Mouse (Mus musculus) lung, embryonic 16.5 days (tissue): Measurements from ENCODE around the gene Gm16867. TPM values are rescaled to one million over a fixed set of nuclear protein-coding genes. Genes with fewer than 3 reads are reported as not detected.
"Not testable (repeated sequence)": the region's sequence is repeated elsewhere in the genome, so short reads cannot be mapped to it uniquely, and the experiment has no call there.

Experiments used
- ATAC-seq: fragments of 200-750 bp; cut with Nextera tagmentation; 2 replicates; pipeline ENCODE4 v1.8.0; 2017; ENCODE audit warnings: low read depth, mild to moderate bottlenecking, moderate library complexity
- H3K27ac ChIP-seq: fragments of 300-500 bp; sonication (generic); 2 replicates; pipeline ENCODE4 v1.5.1; 2014; ENCODE audit warnings: mild to moderate bottlenecking, control low read depth, low read length
- H3K27me3 ChIP-seq: fragments of 300-500 bp; sonication (generic); 2 replicates; pipeline ENCODE4 v1.6.1; 2014; ENCODE audit warnings: low read depth, low read length, mixed read lengths; ENCODE audit not compliant: control insufficient read depth, insufficient read depth
- H3K36me3 ChIP-seq: fragments of 300-500 bp; sonication (generic); 2 replicates; pipeline ENCODE4 v1.6.1; 2014; ENCODE audit warnings: low read length; ENCODE audit not compliant: control insufficient read depth, insufficient read depth
- H3K4me1 ChIP-seq: fragments of 300-500 bp; sonication (generic); replicated peaks from 2 replicates; pipeline ENCODE4 v1.6.1; 2014; ENCODE audit warnings: low read length, mixed read lengths; ENCODE audit not compliant: control insufficient read depth, insufficient read depth
- H3K4me2 ChIP-seq: fragments of 300-500 bp; sonication (generic); 2 replicates; pipeline ENCODE4 v1.6.1; 2014; ENCODE audit warnings: low read depth, low read length, control low read depth
- H3K4me3 ChIP-seq: fragments of 300-500 bp; sonication (generic); 2 replicates; pipeline ENCODE4 v1.5.1; 2014; ENCODE audit warnings: mild to moderate bottlenecking, low read length, control low read depth
- H3K9ac ChIP-seq: fragments of 300-500 bp; sonication (generic); 2 replicates; pipeline ENCODE4 v1.6.1; 2014; ENCODE audit warnings: low read length, control low read depth
- H3K9me3 ChIP-seq: fragments of 300-500 bp; sonication (generic); 2 replicates; pipeline ENCODE4 v1.6.1; 2016; ENCODE audit warnings: low read length; ENCODE audit not compliant: control insufficient read depth
- WGBS: fragments of 180-500 bp; shearing (Covaris S2); extraction: QIAGEN DNeasy Blood & Tissue Kit; methylation state at CpG from one replicate; pipeline ENCODE4 v1.1.7; 2014; 5-methylcytosine and 5-hydroxymethylcytosine counted together
- polyA plus RNA-seq: library from polyadenylated mRNA; unstranded; fragments of >200 nt; fragmentation: Nextera tagmentation; extraction: Ambion mirVana; gene quantifications from 2 replicates; pipeline ENCODE4 v1.2.1, GENCODE M21; 2015

The Gm16867 gene
- not detected in 2 replicates for polyA plus RNA-seq

DNA sequence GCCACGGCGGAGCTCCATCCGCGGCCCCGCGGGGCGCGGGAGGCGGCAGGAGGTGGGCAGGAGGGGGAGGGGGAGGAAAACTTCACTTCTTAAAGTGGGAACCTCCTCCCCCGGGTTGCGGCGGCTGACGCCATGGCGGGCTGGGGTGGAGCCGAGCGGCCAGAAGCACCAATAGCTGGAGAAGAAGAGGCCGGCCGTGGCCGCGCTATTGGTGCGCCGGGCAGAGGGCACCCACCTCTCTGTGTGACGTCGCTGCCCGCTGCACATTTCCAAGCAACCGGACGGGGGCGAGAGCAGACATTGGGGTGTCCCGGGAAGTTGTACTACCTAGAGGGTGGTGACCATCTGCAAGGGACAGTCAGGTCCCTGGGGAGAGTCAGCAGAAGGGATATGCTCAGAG is at the start of gene Gm16867:
TSS of gene Gm16867 (minus strand) at position 189 of the 400 bp plus-strand sequence.
- no CpG with 5 or more reads among the region's 29 CpGs for WGBS
- H3K4me1 ChIP-seq, H3K9me3 ChIP-seq, H3K9ac ChIP-seq, H3K4me2 ChIP-seq, H3K36me3 ChIP-seq, H3K27ac ChIP-seq, H3K4me3 ChIP-seq, H3K27me3 ChIP-seq: not testable (repeated sequence)
- peak; percentile 99 for ATAC-seq

DNA sequence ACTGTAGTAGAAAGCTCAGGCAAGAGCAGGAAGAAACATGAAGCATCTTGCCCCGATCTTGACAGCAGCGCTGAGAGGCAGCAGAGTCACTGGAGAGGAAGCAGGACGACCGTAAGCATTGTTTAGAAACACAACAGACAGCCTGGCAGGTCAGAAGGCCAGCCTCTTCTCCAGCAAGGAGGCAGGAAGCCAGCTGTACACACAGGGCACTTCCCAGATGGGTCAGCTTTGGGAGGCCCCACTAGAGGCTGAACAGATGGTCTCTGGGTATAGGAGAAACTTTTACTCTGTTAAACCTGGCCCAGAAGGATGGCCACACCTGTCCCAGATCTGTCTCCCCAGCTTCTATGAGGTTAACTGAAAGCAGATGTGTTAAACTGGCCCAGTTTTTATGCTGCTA is 44.1 kb upstream of the Gm16867 start:
- ATAC-seq = 0 out of 2 replicates have a peak, but pooled peaks have one; percentile 36
- not testable (repeated sequence) for H3K4me2 ChIP-seq, H3K27me3 ChIP-seq, H3K4me3 ChIP-seq, H3K27ac ChIP-seq, H3K9me3 ChIP-seq, H3K36me3 ChIP-seq, H3K4me1 ChIP-seq, H3K9ac ChIP-seq
- WGBS = no CpG with 5 or more reads among the region's 4 CpGs

DNA sequence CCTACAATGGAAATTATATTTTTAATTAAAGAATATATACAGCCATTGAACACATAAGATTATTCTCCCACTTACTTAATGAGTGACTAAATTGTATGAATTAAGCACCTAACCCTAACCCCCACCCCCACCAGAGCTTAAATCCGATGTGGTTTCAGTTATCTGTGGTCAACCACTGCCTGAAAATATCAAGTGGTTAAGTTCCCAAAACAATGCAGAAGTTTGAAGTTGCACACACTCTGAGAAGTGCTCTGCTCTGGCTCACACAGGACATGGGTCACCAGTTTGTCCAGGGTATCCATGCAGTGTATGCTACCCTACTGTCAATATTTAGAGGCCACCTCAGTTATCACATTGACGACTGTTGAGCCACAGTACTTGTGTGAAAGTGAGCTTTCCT is 41.9 kb upstream of the Gm16867 start:
- not testable (repeated sequence) for H3K27me3 ChIP-seq, H3K4me3 ChIP-seq, H3K9ac ChIP-seq, ATAC-seq, H3K9me3 ChIP-seq, H3K27ac ChIP-seq, H3K36me3 ChIP-seq, H3K4me1 ChIP-seq, H3K4me2 ChIP-seq
- no CpG with 5 or more reads among the region's 2 CpGs for WGBS

DNA sequence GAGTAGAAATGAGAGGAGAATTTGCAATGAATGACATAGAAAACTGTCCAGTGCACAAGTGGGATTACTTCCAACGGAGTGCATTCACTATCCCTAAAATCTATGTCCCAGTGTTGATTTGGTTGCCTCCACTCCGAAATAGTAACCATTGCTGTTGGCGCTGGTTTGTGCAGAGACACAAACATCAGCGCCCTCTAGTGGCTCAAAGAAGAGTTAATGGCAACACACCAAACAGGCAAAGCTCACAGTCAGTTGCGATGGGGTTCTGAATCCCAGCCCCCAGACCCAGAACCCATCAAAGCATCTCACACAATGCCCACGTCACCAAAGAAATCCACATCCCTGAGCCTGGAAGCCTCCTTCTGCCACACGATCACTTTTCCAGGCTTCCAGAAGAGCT is 40.9 kb upstream of the Gm16867 start:
- H3K9ac ChIP-seq = not testable (repeated sequence)

DNA sequence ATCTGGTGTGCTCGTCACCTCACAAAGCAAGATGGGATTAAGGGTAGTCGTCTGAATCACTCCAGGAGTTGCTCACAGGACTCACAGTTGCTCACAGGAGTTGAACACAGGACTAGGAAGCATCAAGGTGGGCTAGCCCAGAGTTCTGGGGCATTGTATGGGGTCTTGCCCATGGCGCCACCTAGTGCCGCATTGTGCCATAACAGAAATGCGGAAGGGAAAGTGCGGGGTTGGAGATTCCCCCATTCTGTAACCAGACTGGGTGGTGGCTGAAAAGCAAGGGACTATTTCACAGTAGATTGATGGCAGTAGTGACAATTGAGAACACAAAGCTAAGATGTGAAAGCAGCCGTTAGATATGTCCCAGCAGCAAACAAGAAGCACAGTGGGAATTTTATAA is 39.5 kb upstream of the Gm16867 start:
- H3K27me3 ChIP-seq, H3K4me1 ChIP-seq, H3K27ac ChIP-seq, H3K9ac ChIP-seq, H3K4me2 ChIP-seq, H3K4me3 ChIP-seq, H3K36me3 ChIP-seq, H3K9me3 ChIP-seq, ATAC-seq: not testable (repeated sequence)
- no CpG with 5 or more reads among the region's 7 CpGs for WGBS

More for the DNA sequence above, 40.9 kb upstream of the Gm16867 start:
- not testable (repeated sequence) for H3K36me3 ChIP-seq, H3K4me2 ChIP-seq, H3K4me3 ChIP-seq, ATAC-seq, H3K27me3 ChIP-seq, H3K4me1 ChIP-seq, H3K9me3 ChIP-seq, H3K27ac ChIP-seq
- WGBS = no CpG with 5 or more reads among the region's 7 CpGs

DNA sequence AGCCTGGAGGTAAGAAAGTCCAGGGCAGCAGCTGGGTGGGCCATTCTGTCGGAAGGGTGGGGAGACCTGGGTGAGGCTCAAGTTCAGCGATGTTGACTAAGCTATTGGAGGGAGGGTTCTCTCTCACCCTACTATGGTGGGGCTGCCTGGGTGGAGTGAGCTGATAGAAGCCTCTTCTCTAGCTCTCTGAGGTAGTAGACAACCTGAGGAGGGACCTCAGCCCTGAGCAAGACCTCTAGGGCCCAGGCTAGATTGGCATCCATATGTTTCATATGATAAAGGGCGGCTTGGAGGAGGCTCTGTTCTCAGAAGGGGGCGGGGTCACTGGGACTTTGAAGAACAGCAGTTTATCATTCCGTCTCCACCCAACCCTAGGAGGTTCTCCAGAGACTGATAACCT is 37.0 kb upstream of the Gm16867 start:
- not testable (repeated sequence) for H3K36me3 ChIP-seq, H3K4me3 ChIP-seq
- WGBS = no CpG with 5 or more reads among the region's 5 CpGs

DNA sequence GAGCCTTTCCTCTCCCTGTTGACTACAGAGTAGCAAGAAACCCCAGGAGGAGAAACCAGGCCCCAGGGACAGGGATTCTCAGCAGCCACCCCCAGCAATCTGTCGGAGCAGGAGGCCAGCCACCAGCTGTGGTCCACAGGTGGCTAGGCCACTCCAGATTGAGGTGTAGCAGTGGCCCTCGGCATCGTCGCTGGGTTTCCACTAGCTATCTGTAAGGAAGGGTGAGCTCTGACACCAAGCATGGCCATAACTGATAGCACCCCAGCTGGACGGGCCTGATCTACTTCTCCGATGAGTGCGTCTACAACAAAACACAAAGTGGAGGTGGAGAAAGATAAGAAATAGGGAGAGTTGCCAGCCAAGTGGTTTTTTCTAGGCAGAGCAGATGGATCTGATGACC is 33.4 kb upstream of the Gm16867 start:
- H3K9ac ChIP-seq, H3K4me3 ChIP-seq, H3K9me3 ChIP-seq, H3K4me1 ChIP-seq, H3K27me3 ChIP-seq, ATAC-seq, H3K27ac ChIP-seq, H3K4me2 ChIP-seq, H3K36me3 ChIP-seq: not testable (repeated sequence)
- WGBS = no CpG with 5 or more reads among the region's 7 CpGs

More for the DNA sequence above, 37.0 kb upstream of the Gm16867 start:
- H3K27me3 ChIP-seq, H3K4me2 ChIP-seq, ATAC-seq, H3K9ac ChIP-seq, H3K27ac ChIP-seq, H3K9me3 ChIP-seq, H3K4me1 ChIP-seq: not testable (repeated sequence)

DNA sequence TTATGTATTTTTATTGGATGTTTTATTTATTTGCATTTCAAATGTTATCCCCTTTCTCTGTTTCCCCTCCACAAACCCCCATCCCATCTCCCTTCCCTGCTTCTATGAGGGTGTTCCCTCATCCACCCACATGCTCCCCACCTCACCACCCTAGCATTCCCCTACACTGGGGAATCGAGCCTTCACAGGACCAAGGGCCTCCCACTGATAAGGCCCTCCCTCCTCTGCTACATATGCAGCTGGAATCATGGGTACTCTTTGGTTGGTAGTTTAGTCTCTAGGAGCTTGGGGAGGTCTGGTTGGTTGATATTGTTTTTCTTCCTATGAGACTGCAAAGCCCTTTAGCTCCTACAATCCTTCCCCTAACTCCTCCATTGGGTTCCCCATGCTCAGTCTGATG is 23.0 kb upstream of the Gm16867 start:
- not testable (repeated sequence) for H3K9me3 ChIP-seq, H3K36me3 ChIP-seq, H3K4me2 ChIP-seq, H3K9ac ChIP-seq, ATAC-seq, H3K27ac ChIP-seq, H3K4me3 ChIP-seq, H3K27me3 ChIP-seq, H3K4me1 ChIP-seq
- WGBS = no CpG with 5 or more reads among the region's 1 CpGs

DNA sequence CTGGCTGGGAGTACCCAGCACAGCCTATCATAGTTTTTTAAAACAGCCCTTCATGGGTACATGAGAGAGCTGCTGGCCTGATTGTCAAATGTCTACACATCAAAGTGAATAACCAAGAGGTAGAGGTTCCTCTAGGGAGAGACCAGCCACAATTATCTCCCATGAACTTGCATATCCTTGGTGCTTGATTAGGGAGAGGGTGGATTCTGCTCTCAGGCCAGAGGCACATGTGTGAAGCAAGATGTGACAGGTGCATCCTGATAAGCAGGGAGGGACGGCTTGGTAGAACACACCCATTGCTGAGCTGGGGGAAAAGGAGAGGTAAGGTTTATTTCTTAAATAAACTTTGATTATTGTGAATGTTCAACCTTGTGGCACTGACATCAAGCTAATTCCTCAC is 19.8 kb upstream of the Gm16867 start:
- not testable (repeated sequence) for H3K4me1 ChIP-seq, H3K4me3 ChIP-seq, H3K9me3 ChIP-seq, H3K27ac ChIP-seq, H3K36me3 ChIP-seq, ATAC-seq, H3K9ac ChIP-seq, H3K4me2 ChIP-seq, H3K27me3 ChIP-seq
- no CpG with 5 or more reads among the region's 1 CpGs for WGBS

DNA sequence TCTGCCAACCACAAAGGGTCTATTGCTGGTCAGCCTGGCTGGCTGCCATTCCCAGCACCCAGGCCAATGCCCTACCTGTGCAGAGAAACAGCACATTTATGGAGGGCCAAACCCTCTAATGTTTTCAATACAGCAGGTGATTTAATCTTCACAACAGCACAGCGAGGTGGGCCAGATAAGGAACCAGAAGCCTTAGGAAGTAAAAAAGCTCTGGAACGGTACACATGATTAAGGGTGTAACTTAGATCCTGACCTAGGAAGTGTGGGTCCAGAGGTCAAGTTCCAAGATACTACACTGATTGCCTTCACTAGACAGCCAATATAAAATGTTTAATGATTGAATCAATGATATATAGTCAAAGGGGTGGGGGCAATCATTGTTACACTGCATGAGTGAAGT is 17.6 kb upstream of the Gm16867 start:
- not testable (repeated sequence) for H3K9ac ChIP-seq, H3K4me1 ChIP-seq, H3K9me3 ChIP-seq, ATAC-seq, H3K27ac ChIP-seq, H3K36me3 ChIP-seq, H3K4me3 ChIP-seq, H3K4me2 ChIP-seq, H3K27me3 ChIP-seq
- no CpG with 5 or more reads among the region's 2 CpGs for WGBS
